Mouse (Mus musculus) cerebellum, postnatal 36 days (tissue): ENCODE measurements around the gene Castor1.

Experiments
- DNase-seq, 2 experiments: peaks; one replicate each; pipeline ENCODE4 v3.0.0; 2021 to 2022; ENCODE audit warnings: mixed read lengths in 2 of 2

Castor1 gene

GRCm38 (mm10) chr11:4235665-4236545 lies 17.9 kb downstream of the Castor1 start, which contains the start of gene Osm:
Gene Osm, plus strand, starts transcription at chr11:4236420.
- no peak for DNase-seq

GRCm38 (mm10) chr11:4236546-4237067 lies 18.6 kb downstream of the Castor1 start:
- no peak for DNase-seq

GRCm38 (mm10) chr11:4237389-4237912 lies 19.4 kb downstream of the Castor1 start:
- no peak for DNase-seq

GRCm38 (mm10) chr11:4238167-4238566 lies 20.1 kb downstream of the Castor1 start:
- DNase-seq = no peak

- no peak for DNase-seq
Observed at GRCm38 (mm10) chr11:4239691-4240090, 21.7 kb downstream of the Castor1 start.

- DNase-seq = no peak
Observed at GRCm38 (mm10) chr11:4240151-4240550, 22.1 kb downstream of the Castor1 start.

- no peak for DNase-seq
Observed at GRCm38 (mm10) chr11:4241180-4241579, 23.2 kb downstream of the Castor1 start.

GRCm38 (mm10) chr11:4246126-4246525 lies 28.1 kb downstream of the Castor1 start:
- no peak for DNase-seq

- no peak for DNase-seq
Observed at GRCm38 (mm10) chr11:4246623-4247022, 28.6 kb downstream of the Castor1 start.

- no peak for DNase-seq
Observed at GRCm38 (mm10) chr11:4247201-4247959, 29.4 kb downstream of the Castor1 start.

- no peak for DNase-seq
Observed at GRCm38 (mm10) chr11:4249151-4249550, 31.1 kb downstream of the Castor1 start.

GRCm38 (mm10) chr11:4250290-4250689 lies 32.3 kb downstream of the Castor1 start:
- no peak for DNase-seq

- no peak for DNase-seq
Observed at GRCm38 (mm10) chr11:4251376-4251775, 33.4 kb downstream of the Castor1 start.

- DNase-seq = no peak
Observed at GRCm38 (mm10) chr11:4252886-4253285, 34.9 kb downstream of the Castor1 start.

- no peak for DNase-seq
Observed at GRCm38 (mm10) chr11:4256846-4257607, 39.0 kb downstream of the Castor1 start, which contains the start of gene Lif. Gene Lif, plus strand, starts transcription at chr11:4257557.

- DNase-seq = no peak
Observed at GRCm38 (mm10) chr11:4257756-4258155, 39.7 kb downstream of the Castor1 start.

- DNase-seq = peak; percentile 86 to 87
Observed at GRCm38 (mm10) chr11:4258657-4259082, 40.6 kb downstream of the Castor1 start.

- DNase-seq = peak; percentile 26 to 47
Observed at GRCm38 (mm10) chr11:4260463-4261187, 42.6 kb downstream of the Castor1 start.

GRCm38 (mm10) chr11:4261188-4261494 lies 43.1 kb downstream of the Castor1 start:
- DNase-seq = peak; percentile 47 to 59

- DNase-seq = no peak
Observed at GRCm38 (mm10) chr11:4261969-4262368, 43.9 kb downstream of the Castor1 start.

GRCm38 (mm10) chr11:4262847-4263246 lies 44.8 kb downstream of the Castor1 start:
- no peak for DNase-seq

GRCm38 (mm10) chr11:4263296-4263695 lies 45.3 kb downstream of the Castor1 start:
- no peak for DNase-seq
